Mouse (Mus musculus): ENCODE measurements around the gene Olfr506. TPM values are rescaled to one million over a fixed set of nuclear protein-coding genes. Genes with fewer than 3 reads are reported as not detected.

The Olfr506 gene
- polyA plus RNA-seq, 1 experiment from 2014 or later = not detected

- Histone ChIP-seq H3K4me3 (replicated peaks; ENCODE audit: low read depth, low read length) (no peak within 1 kb of the TSS), H3K27me3 (ENCODE audit: insufficient read depth, low read length) (no peaks in the 10 kb centered on the region), H3K9me3 (replicated peaks; ENCODE audit: low read length) (no peaks in the 10 kb centered on the region), H3K4me2 (ENCODE audit: low read length) (no peak within 1 kb of the TSS), H3K36me3 (ENCODE audit: insufficient read depth, low read length) (no peaks in the 10 kb centered on the region), H3K27ac (no peak within 1 kb of the TSS), H3K4me1 (replicated peaks; ENCODE audit: insufficient read depth, low read length) (no peaks in the 10 kb centered on the region), H3K9ac (ENCODE audit: low read depth, low read length) (no peak within 1 kb of the TSS)
- WGBS = 84% methylated on average over 3 of the region's 3 CpGs
- no peak for ATAC-seq (replicated peaks; ENCODE audit: low FRiP score, low read depth)
- TF ChIP-seq CTCF (IDR thresholded peaks at IDR 0.05; ENCODE audit: low read depth) = no peak
- no peak for DNase-seq (ENCODE audit: low spot score)
Measured at GRCm38 (mm10) chr7:108629694-108630093, 19.1 kb downstream of the Olfr506 start, which contains the start of gene Olfr508. TSS of gene Olfr508 (plus strand) at chr7:108629994.

DNA sequence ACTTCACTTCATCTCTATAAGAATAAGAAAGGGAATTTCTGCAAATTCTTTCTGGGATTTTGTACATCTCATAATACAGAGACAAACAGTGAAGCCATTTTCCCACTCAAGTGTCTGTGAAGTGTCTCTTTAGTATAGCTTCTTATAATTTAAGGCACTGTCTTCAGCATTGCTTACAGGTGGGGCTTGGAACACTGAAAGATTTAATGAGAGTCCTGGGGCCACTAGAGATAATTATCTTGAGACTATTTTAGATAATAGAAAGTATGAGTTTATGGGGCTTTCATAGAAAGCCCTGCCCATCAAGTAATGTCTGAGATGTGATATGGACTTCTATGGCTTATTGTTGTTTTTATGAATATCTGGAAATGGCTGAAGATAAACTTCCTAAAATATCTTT, 41.2 kb downstream of the Olfr506 start, which contains the start of gene Olfr509:
TSS of gene Olfr509 (minus strand) at position 101 of the 400 bp plus-strand sequence.
- TF ChIP-seq CTCF (IDR thresholded peaks at IDR 0.05; ENCODE audit: low read depth) = no peak
- ATAC-seq (replicated peaks; ENCODE audit: low FRiP score, low read depth) = no peak
- Histone ChIP-seq H3K4me3 (replicated peaks; ENCODE audit: low read depth, low read length) (no peak within 1 kb of the TSS), H3K9ac (ENCODE audit: low read depth, low read length) (no peak within 1 kb of the TSS), H3K9me3 (replicated peaks; ENCODE audit: low read length) (no peaks in the 10 kb centered on the region), H3K4me1 (replicated peaks; ENCODE audit: insufficient read depth, low read length) (no peaks in the 10 kb centered on the region), H3K27ac (no peak within 1 kb of the TSS), H3K27me3 (ENCODE audit: insufficient read depth, low read length) (no peaks in the 10 kb centered on the region), H3K36me3 (ENCODE audit: insufficient read depth, low read length) (no peaks in the 10 kb centered on the region), H3K4me2 (ENCODE audit: low read length) (no peak within 1 kb of the TSS)
- DNase-seq (ENCODE audit: low spot score) = no peak

DNA sequence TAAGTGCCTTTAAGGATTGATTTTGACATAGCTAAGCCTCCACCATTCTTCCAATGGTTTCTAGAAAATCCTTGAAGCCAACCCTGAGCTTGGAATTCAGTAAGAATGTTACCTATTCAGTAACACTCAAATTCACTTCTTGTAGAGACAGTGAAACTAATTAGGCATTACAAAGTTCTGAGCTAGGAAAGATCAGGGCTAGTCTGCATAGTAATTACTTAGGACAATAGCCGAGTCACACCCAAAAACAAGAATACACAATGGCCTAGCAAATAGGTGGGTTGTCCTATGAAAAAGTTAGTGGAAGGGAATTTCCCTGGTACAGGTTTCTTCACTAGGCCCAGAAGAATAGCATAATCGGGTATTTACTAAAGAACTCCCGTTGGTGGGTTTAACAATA, 51.8 kb downstream of the Olfr506 start:
- no peaks in the 10 kb centered on the region for H3K4me1 ChIP-seq (replicated peaks; ENCODE audit: insufficient read depth, low read length)
- no peak for TF ChIP-seq CTCF (IDR thresholded peaks at IDR 0.05; ENCODE audit: low read depth)
- H3K9ac ChIP-seq (ENCODE audit: low read depth, low read length) = no peak overlapping the region
- ATAC-seq (replicated peaks; ENCODE audit: low FRiP score, low read depth) (no peak), DNase-seq (ENCODE audit: low spot score) (no peak)
- 88% methylated on average over 3 of the region's 3 CpGs for WGBS
- no peaks in the 10 kb centered on the region for H3K36me3 ChIP-seq (ENCODE audit: insufficient read depth, low read length)
- H3K27me3 ChIP-seq (ENCODE audit: insufficient read depth, low read length) = no peaks in the 10 kb centered on the region
- H3K4me2 ChIP-seq (ENCODE audit: low read length) = no peak overlapping the region
- no peak overlapping the region for H3K4me3 ChIP-seq (replicated peaks; ENCODE audit: low read depth, low read length)
- H3K27ac ChIP-seq = no peak overlapping the region
- no peaks in the 10 kb centered on the region for H3K9me3 ChIP-seq (replicated peaks; ENCODE audit: low read length)

Other genes with a start within 250 kb of the Olfr506 start
- gene Olfr494, start 245.5 kb upstream of the Olfr506 start, polyA plus RNA-seq (2015; fragmentation: Nextera tagmentation; extraction: Ambion mirVana) = not detected in 2 replicates
- gene Olfr495, start 217.6 kb upstream of the Olfr506 start, polyA plus RNA-seq (2015; fragmentation: Nextera tagmentation; extraction: Ambion mirVana) = not detected in 2 replicates
- gene Olfr497, start 190.4 kb upstream of the Olfr506 start, polyA plus RNA-seq (2015; fragmentation: Nextera tagmentation; extraction: Ambion mirVana) = not detected in 2 replicates
- not detected in 2 replicates for gene Olfr498, start 145.5 kb upstream of the Olfr506 start, polyA plus RNA-seq (2015; fragmentation: Nextera tagmentation; extraction: Ambion mirVana)
- gene Olfr502, start 85.7 kb upstream of the Olfr506 start, polyA plus RNA-seq (2015; fragmentation: Nextera tagmentation; extraction: Ambion mirVana) = not detected in 2 replicates
- gene Olfr503, start 66.3 kb upstream of the Olfr506 start, polyA plus RNA-seq (2015; fragmentation: Nextera tagmentation; extraction: Ambion mirVana) = not detected in 2 replicates
- gene Olfr504, start 45.0 kb upstream of the Olfr506 start, polyA plus RNA-seq (2015; fragmentation: Nextera tagmentation; extraction: Ambion mirVana) = not detected in 2 replicates
- not detected in 2 replicates for gene Olfr507, start 11.0 kb downstream of the Olfr506 start, polyA plus RNA-seq (2015; fragmentation: Nextera tagmentation; extraction: Ambion mirVana)
- not detected in 2 replicates for gene Olfr508, start 19.2 kb downstream of the Olfr506 start, polyA plus RNA-seq (2015; fragmentation: Nextera tagmentation; extraction: Ambion mirVana)
- not detected in 2 replicates for gene Olfr509, start 41.1 kb downstream of the Olfr506 start, polyA plus RNA-seq (2015; fragmentation: Nextera tagmentation; extraction: Ambion mirVana)
- gene Olfr510, start 55.6 kb downstream of the Olfr506 start, polyA plus RNA-seq (2015; fragmentation: Nextera tagmentation; extraction: Ambion mirVana) = not detected in 2 replicates
- gene Olfr512, start 102.5 kb downstream of the Olfr506 start, polyA plus RNA-seq (2015; fragmentation: Nextera tagmentation; extraction: Ambion mirVana) = not detected in 2 replicates
- gene Olfr513, start 140.2 kb downstream of the Olfr506 start, polyA plus RNA-seq (2015; fragmentation: Nextera tagmentation; extraction: Ambion mirVana) = not detected in 2 replicates
- not detected in 2 replicates for gene Olfr514, start 215.2 kb downstream of the Olfr506 start, polyA plus RNA-seq (2015; fragmentation: Nextera tagmentation; extraction: Ambion mirVana)
- gene Olfr516, start 239.7 kb downstream of the Olfr506 start, polyA plus RNA-seq (2015; fragmentation: Nextera tagmentation; extraction: Ambion mirVana) = not detected in 2 replicates

Measured in kidney, postnatal 0 days (tissue).